Mouse (Mus musculus): ENCODE results near the gene Use1. TPM values are rescaled to one million over a fixed set of nuclear protein-coding genes. Genes with fewer than 3 reads are reported as not detected.
A peak's percentile ranks its signal among the peaks of the same experiment; 100 is the strongest.

Gene Use1
- polyA plus RNA-seq, 1 experiment from 2014 or later, result 69.3 TPM

DNA sequence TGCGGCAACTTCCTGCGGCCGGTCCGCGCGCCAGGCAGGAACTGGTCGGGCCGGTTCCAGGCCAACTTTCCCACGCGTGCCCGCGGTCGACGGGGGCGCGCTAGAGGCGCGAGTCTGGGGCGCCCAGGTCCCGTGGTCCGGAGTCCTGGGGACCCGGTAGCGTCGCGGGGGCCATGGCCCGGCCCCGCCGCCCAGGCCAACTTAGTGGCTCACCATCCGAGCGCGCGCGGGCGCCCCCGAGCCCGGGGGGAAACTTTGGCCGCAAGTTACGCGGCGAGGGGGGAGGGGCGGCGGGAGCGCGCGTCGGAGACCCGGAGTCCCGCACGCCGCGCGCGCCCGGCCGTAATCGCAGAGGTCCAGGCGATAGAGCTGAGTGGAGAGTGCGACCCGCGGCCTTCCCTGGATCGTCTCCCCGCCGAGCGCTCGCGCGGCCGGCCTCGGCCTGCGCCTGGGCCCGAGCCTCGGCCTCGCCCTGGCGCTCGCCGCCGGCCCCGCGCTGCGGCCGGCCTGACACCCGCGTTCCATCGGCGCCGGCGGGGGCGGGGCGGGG lies 14.8 kb downstream of the Use1 start, which contains the start of gene Nr2f6:
Gene Nr2f6, minus strand, starts transcription at position 540 of the 550 bp plus-strand sequence.
- under 1% methylated on average over 55 of the region's 89 CpGs for WGBS
- peak within 1 kb of the TSS; percentile 91 for H3K9ac ChIP-seq (ENCODE audit: low read length)
- H3K9me3 ChIP-seq (ENCODE audit: control insufficient read depth, low read length), result no peaks in the 10 kb centered on the region
- peaks cover 36% of the 10 kb centered on the region for H3K4me1 ChIP-seq (replicated peaks; ENCODE audit: control insufficient read depth, insufficient read depth, low read length)
- no peaks in the 10 kb centered on the region for H3K27me3 ChIP-seq (ENCODE audit: control insufficient read depth, insufficient read depth, low read length)
- peak; percentile 88 for DNase-seq (ENCODE audit: low spot score)
- peak within 1 kb of the TSS; percentile 91 for H3K27ac ChIP-seq (ENCODE audit: low read depth, low read length)
- H3K4me3 ChIP-seq (ENCODE audit: low read depth, low read length), result peak within 1 kb of the TSS; percentile 88
- no peaks in the 10 kb centered on the region; the same call in 1 of the 2 replicates for H3K36me3 ChIP-seq (ENCODE audit: control insufficient read depth, insufficient read depth, low read length)
- peak; percentile 26; the same call in 1 of the 2 replicates for ATAC-seq (replicated peaks; ENCODE audit: low FRiP score)
- H3K4me2 ChIP-seq (ENCODE audit: low read depth, low read length, severe bottlenecking), result peak within 1 kb of the TSS; percentile 98

DNA sequence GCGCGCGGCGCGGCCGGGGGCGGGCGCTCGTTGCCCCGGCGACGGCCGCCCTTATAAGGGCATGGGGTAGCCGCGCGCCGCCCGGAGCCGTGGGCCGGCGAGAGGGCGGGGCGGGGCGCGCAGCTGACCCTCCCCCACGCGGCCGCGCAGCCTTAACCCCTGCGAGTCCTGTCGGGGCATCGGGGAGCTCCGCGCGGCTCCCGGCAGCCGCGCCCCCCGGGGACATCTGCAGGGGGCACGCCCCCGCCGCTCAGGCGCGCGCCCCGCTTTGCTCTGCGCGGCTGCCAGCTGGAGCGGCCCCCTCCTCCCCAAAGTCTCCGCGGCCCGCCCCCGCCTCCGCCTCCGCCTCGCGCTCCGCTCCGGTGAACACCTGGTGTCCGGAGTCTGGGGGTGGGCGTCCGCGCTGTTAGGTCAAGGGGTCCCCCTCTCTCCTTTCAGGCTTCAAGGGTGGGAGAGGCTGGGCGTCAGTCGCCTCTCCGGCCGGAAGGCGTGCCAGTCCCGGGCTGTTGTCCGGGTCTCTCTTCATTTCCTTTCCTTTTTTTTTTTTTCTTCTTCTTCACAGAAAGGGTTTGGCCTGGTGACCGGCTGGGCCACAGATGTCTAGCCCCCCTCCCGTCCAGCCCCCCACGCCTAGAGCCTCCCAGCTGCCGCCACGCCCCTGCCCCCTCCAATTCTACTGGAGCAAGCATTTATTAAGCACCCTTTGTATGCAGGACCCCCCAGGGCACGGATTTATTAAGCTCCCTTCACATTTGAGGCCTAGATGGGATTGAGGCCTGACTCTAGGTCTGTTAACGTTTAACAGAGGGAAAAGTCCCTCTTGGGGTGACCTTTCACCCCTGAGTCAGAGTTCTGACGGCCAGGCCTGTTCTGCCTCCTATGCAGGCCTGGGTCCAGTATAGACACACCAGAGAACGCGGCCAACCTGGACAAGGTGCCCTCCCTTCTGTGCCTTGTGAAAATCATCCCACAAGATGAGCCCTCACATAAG lies 15.6 kb downstream of the Use1 start:
- no peaks in the 10 kb centered on the region for H3K9me3 ChIP-seq (ENCODE audit: control insufficient read depth, low read length)
- H3K9ac ChIP-seq (ENCODE audit: low read length), result peak overlapping the region; percentile 91
- DNase-seq (ENCODE audit: low spot score) (peak; percentile 92), ATAC-seq (replicated peaks; ENCODE audit: low FRiP score) (peak; percentile 87)
- no peaks in the 10 kb centered on the region for H3K27me3 ChIP-seq (ENCODE audit: control insufficient read depth, insufficient read depth, low read length)
- H3K4me2 ChIP-seq (ENCODE audit: low read depth, low read length, severe bottlenecking), result peak overlapping the region; percentile 98
- peak overlapping the region; percentile 88 for H3K4me3 ChIP-seq (ENCODE audit: low read depth, low read length)
- 2% methylated on average over 37 of the region's 80 CpGs for WGBS
- H3K27ac ChIP-seq (ENCODE audit: low read depth, low read length), result peak overlapping the region; percentile 91
- H3K36me3 ChIP-seq (ENCODE audit: control insufficient read depth, insufficient read depth, low read length), result no peaks in the 10 kb centered on the region; the same call in 1 of the 2 replicates
- peaks cover 33% of the 10 kb centered on the region for H3K4me1 ChIP-seq (replicated peaks; ENCODE audit: control insufficient read depth, insufficient read depth, low read length)

DNA sequence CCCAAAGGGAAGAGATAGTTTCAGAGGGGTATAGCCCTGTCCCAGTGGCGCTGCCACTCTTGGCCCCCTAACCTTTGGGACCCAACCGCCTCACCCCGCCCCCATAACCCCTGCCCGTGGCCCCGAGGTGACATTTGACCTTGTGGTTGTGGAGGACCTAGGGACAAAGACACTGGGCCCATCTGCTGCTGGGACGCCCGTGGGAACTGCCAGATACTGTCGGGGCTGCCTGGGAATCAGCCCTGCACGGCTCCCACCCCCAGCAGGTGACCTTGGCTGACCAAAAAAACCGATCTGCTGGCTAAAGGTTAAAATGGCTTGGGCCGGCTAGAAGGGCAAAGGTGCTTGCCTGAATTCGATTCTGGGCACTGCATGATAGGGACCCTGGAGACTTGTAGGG lies 16.7 kb downstream of the Use1 start:
- peaks cover 32% of the 10 kb centered on the region for H3K4me1 ChIP-seq (replicated peaks; ENCODE audit: control insufficient read depth, insufficient read depth, low read length)
- H3K4me2 ChIP-seq (ENCODE audit: low read depth, low read length, severe bottlenecking), result no peak overlapping the region
- no peaks in the 10 kb centered on the region for H3K27me3 ChIP-seq (ENCODE audit: control insufficient read depth, insufficient read depth, low read length)
- H3K27ac ChIP-seq (ENCODE audit: low read depth, low read length), result no peak overlapping the region
- DNase-seq (ENCODE audit: low spot score), result no peak
- no peak for ATAC-seq (replicated peaks; ENCODE audit: low FRiP score)
- H3K36me3 ChIP-seq (ENCODE audit: control insufficient read depth, insufficient read depth, low read length), result no peaks in the 10 kb centered on the region
- WGBS, result 15% methylated on average over 12 of the region's 12 CpGs
- no peaks in the 10 kb centered on the region for H3K9me3 ChIP-seq (ENCODE audit: control insufficient read depth, low read length)
- no peak overlapping the region for H3K4me3 ChIP-seq (ENCODE audit: low read depth, low read length)
- H3K9ac ChIP-seq (ENCODE audit: low read length), result no peak overlapping the region

DNA sequence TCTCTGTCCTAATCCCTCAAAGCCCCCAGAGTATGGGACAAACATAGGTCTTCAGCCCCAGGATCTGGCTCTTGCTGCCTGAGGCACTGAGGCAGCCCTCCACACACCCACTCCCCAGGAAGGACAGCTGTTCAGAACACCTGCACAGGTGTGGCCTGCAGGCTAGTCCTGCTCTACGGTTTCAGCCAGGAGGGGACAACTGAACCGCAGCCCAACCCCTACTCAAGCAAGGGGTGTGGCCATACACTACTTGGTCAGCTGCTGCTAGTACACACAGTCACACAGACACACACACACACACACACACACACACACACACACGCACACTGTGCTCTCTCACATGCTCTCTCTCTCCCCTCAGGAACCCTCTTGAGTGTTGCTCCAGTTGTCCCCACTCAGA lies 17.2 kb downstream of the Use1 start:
- DNase-seq (ENCODE audit: low spot score) (no peak), ATAC-seq (replicated peaks; ENCODE audit: low FRiP score) (no peak)
- Histone ChIP-seq H3K4me1 (replicated peaks; ENCODE audit: control insufficient read depth, insufficient read depth, low read length) (peaks cover 30% of the 10 kb centered on the region), H3K9me3 (ENCODE audit: control insufficient read depth, low read length) (no peaks in the 10 kb centered on the region), H3K4me2 (ENCODE audit: low read depth, low read length, severe bottlenecking) (no peak overlapping the region), H3K27me3 (ENCODE audit: control insufficient read depth, insufficient read depth, low read length) (no peaks in the 10 kb centered on the region), H3K36me3 (ENCODE audit: control insufficient read depth, insufficient read depth, low read length) (no peaks in the 10 kb centered on the region), H3K4me3 (ENCODE audit: low read depth, low read length) (no peak overlapping the region), H3K27ac (ENCODE audit: low read depth, low read length) (no peak overlapping the region), H3K9ac (ENCODE audit: low read length) (no peak overlapping the region)
- WGBS, result 64% methylated on average over 3 of the region's 3 CpGs

DNA sequence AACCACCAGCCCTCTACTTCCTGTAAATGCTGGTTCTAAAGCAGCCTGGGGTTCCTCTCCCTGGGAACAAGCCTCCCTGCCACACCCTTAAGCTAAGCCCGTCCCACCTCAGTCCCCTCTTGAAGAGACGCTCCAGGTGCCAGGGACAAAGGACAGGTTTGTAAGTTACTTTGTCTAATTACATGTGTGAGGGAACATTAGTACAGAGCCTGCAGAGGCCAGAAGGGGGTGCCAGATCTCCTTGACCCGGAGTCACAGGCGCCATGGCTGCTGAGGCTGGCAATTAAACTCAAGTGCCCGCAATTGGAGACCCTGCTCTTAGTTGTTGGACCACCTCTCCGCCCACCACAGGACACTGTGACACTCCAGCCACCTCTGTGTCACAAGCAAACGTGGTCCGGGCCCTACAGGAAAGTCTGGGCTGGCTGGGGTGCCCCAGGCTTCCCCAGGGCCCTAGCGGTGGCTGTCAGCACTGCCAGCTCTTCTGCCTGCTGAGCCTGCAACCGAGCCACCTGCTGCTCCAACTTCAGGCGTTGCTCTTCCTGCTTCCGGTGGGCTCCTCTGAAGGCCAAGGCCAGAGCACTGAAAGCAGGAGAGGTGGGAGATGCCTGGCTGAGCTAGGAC lies 18.7 kb downstream of the Use1 start:
- H3K4me2 ChIP-seq (ENCODE audit: low read depth, low read length, severe bottlenecking), result no peak overlapping the region
- H3K9ac ChIP-seq (ENCODE audit: low read length), result no peak overlapping the region
- 80% methylated on average over 12 of the region's 12 CpGs for WGBS
- no peak overlapping the region for H3K27ac ChIP-seq (ENCODE audit: low read depth, low read length)
- ATAC-seq (replicated peaks; ENCODE audit: low FRiP score) (no peak), DNase-seq (ENCODE audit: low spot score) (no peak)
- peaks cover 15% of the 10 kb centered on the region; the same call in 1 of the 2 replicates for H3K4me1 ChIP-seq (replicated peaks; ENCODE audit: control insufficient read depth, insufficient read depth, low read length)
- H3K27me3 ChIP-seq (ENCODE audit: control insufficient read depth, insufficient read depth, low read length), result no peaks in the 10 kb centered on the region
- H3K36me3 ChIP-seq (ENCODE audit: control insufficient read depth, insufficient read depth, low read length), result no peaks in the 10 kb centered on the region
- H3K4me3 ChIP-seq (ENCODE audit: low read depth, low read length), result no peak overlapping the region
- H3K9me3 ChIP-seq (ENCODE audit: control insufficient read depth, low read length), result no peaks in the 10 kb centered on the region

GRCm38 (mm10) chr8:71388267-71388666 lies 21.6 kb downstream of the Use1 start:
- no peaks in the 10 kb centered on the region for H3K9me3 ChIP-seq (ENCODE audit: control insufficient read depth, low read length)
- H3K9ac ChIP-seq (ENCODE audit: low read length), result no peak overlapping the region
- no peaks in the 10 kb centered on the region for H3K27me3 ChIP-seq (ENCODE audit: control insufficient read depth, insufficient read depth, low read length)
- DNase-seq (ENCODE audit: low spot score), result no peak
- H3K4me2 ChIP-seq (ENCODE audit: low read depth, low read length, severe bottlenecking), result no peak overlapping the region
- no peak for ATAC-seq (replicated peaks; ENCODE audit: low FRiP score)
- H3K36me3 ChIP-seq (ENCODE audit: control insufficient read depth, insufficient read depth, low read length), result no peaks in the 10 kb centered on the region
- no peak overlapping the region for H3K4me3 ChIP-seq (ENCODE audit: low read depth, low read length)
- no peak overlapping the region for H3K27ac ChIP-seq (ENCODE audit: low read depth, low read length)
- H3K4me1 ChIP-seq (replicated peaks; ENCODE audit: control insufficient read depth, insufficient read depth, low read length), result peaks cover 3% of the 10 kb centered on the region; the same call in 1 of the 2 replicates
- 75% methylated on average over 1 of the region's 1 CpGs for WGBS

GRCm38 (mm10) chr8:71391696-71392095 lies 25.0 kb downstream of the Use1 start:
- WGBS, result 92% methylated on average over 2 of the region's 2 CpGs
- Histone ChIP-seq H3K9ac (ENCODE audit: low read length) (no peak overlapping the region), H3K36me3 (ENCODE audit: control insufficient read depth, insufficient read depth, low read length) (no peaks in the 10 kb centered on the region), H3K4me2 (ENCODE audit: low read depth, low read length, severe bottlenecking) (no peak overlapping the region), H3K9me3 (ENCODE audit: control insufficient read depth, low read length) (no peaks in the 10 kb centered on the region), H3K27ac (ENCODE audit: low read depth, low read length) (no peak overlapping the region), H3K27me3 (ENCODE audit: control insufficient read depth, insufficient read depth, low read length) (no peaks in the 10 kb centered on the region), H3K4me3 (ENCODE audit: low read depth, low read length) (no peak overlapping the region), H3K4me1 (replicated peaks; ENCODE audit: control insufficient read depth, insufficient read depth, low read length) (no peaks in the 10 kb centered on the region)
- DNase-seq (ENCODE audit: low spot score), result no peak
- no peak for ATAC-seq (replicated peaks; ENCODE audit: low FRiP score)

DNA sequence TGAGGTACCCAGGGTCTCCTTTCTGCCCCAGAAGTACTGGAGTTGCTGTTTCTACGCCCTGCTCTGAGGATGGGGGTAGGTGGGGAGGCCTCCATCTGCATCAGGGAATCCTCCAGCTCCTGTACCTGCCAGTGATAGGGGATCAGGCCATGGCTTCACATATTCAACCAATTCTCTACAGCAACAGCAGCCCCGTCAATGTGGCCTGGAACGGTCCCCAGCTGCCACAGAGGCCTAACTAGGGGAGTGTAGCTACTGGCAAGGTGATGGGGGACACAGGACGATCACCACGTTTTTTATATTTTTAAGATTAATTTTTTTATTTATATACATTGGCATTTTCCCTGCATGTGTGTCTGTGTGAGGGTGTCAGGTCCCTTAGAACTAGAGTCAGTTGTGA lies 25.7 kb downstream of the Use1 start:
- 78% methylated on average over 5 of the region's 5 CpGs for WGBS
- Histone ChIP-seq H3K4me3 (ENCODE audit: low read depth, low read length) (no peak overlapping the region), H3K4me2 (ENCODE audit: low read depth, low read length, severe bottlenecking) (no peak overlapping the region), H3K9me3 (ENCODE audit: control insufficient read depth, low read length) (no peaks in the 10 kb centered on the region), H3K4me1 (replicated peaks; ENCODE audit: control insufficient read depth, insufficient read depth, low read length) (peaks cover 3% of the 10 kb centered on the region), H3K36me3 (ENCODE audit: control insufficient read depth, insufficient read depth, low read length) (no peaks in the 10 kb centered on the region), H3K27ac (ENCODE audit: low read depth, low read length) (no peak overlapping the region), H3K27me3 (ENCODE audit: control insufficient read depth, insufficient read depth, low read length) (no peaks in the 10 kb centered on the region), H3K9ac (ENCODE audit: low read length) (no peak overlapping the region)
- DNase-seq (ENCODE audit: low spot score), result peak; percentile 39
- ATAC-seq (replicated peaks; ENCODE audit: low FRiP score), result no peak

All from forebrain, embryonic 11.5 days (tissue).